Mouse (Mus musculus): ENCODE measurements at regions not wholly inside any gene's neighbourhood (a gene's known extent, or its start where the extent isn't known, plus 50 kb on each side); places are given as distances from the start of the nearest gene placed in this dataset.
A peak's percentile ranks its signal among the peaks of the same experiment; 100 is the strongest.

DNA sequence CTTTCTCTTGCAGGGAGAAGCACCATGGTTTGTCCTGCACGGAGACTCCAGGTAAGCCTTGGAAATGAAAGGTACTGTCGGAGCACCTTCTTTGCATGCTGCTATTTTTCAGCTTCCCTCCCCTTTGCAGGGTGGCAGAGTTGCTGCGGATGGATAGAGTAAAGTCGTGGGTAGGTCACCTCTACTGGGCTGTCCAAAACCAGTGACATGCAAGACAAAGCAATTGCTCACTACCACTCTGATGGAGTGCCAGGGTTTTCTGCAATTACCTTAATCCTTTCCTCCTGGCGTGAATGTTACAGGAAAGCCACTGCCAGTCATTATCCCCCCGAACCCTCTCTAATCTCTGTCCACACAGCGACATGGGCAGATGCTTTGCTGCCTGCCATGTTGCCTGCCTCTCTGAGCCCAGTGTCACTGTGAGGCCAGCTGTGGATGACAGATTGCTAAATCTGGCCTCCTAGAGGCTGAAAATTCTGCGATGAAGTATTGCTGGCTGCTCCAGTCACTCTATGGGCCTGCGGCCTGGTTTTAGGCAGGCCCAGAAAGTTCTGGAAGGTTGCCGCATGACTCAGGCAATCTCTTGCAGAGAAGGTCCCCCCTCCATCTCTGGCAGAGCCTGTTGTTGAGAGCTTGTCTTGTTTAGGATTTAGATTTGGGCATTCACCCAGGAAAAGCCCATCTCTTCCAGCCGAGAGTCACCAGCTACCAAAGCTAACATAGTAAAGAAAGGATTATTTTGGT lies 54.1 kb upstream of the Sod3 start:
- DNase-seq: no peak

- DNase-seq: no peak
Measured at GRCm38 (mm10) chr5:52296303-52296702, 67.3 kb upstream of the Sod3 start.

GRCm38 (mm10) chr5:52294466-52294865 lies 69.1 kb upstream of the Sod3 start:
- no peak for DNase-seq

DNA sequence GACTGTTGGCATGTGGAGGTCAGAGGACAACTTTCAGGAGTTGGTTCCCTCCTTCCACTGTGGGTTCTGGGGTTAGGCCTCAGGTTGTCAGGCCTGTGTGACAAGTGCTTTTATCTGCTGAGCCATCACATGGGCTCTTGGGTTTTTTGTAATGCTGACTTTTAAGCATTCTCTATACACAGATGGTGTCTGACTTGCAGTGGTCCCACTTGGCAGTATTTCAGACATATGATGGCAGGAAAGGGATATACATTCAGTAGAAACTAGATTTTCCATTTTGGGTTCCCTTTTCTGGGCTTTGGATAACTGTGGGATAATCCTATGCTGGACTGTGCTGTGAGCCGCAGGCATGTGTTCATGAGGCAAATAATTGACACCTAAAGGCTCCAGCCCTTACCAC lies 75.3 kb upstream of the Sod3 start:
- no peak for DNase-seq

DNA sequence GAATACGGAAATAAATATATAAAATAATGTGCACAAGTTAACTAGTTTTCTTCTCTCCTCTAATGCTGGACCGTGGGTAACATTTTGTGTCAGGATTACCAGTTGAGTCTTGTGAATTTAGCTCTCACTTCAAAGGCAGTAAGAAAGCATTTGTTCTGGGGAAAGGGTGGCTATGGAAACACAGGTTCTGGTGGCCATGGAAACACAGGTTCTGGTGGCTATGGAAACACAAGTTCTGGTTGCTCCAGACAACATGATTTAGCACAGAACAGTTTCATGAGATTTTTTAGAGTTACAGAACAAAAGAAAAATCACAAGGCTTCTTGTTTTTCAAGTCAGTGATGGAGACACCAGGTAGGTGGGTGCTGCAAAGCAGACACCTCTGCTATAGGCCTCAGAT lies 82.7 kb upstream of the Sod3 start:
- no peak for DNase-seq

GRCm38 (mm10) chr5:52278111-52278510 lies 85.5 kb upstream of the Sod3 start:
- DNase-seq: no peak

DNA sequence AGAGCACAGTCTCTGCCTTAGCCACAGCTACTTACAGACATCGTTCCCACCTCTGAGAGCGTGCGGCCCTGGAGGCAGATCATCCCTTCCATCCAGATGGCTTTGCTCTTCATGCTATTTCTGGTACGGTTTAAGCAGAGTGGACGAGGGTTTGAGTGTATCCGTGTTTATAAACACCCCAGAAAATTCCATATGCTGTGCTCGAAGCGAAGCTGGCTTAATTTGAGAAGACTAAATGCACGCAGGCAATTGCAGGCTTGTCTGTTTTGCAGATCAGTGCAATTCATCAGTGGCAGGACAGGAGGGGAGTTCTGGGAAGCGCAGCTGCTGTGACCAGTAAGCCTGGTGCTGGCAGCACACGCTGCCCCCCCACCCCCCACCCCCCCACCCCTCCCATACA lies 72.9 kb upstream of the Dhx15 start:
- no peak for DNase-seq

- no peak for DNase-seq
Measured at GRCm38 (mm10) chr5:52258075-52258474, 67.8 kb upstream of the Dhx15 start.

- no peak for DNase-seq
Measured at GRCm38 (mm10) chr5:52254602-52255071, 64.3 kb upstream of the Dhx15 start.

DNA sequence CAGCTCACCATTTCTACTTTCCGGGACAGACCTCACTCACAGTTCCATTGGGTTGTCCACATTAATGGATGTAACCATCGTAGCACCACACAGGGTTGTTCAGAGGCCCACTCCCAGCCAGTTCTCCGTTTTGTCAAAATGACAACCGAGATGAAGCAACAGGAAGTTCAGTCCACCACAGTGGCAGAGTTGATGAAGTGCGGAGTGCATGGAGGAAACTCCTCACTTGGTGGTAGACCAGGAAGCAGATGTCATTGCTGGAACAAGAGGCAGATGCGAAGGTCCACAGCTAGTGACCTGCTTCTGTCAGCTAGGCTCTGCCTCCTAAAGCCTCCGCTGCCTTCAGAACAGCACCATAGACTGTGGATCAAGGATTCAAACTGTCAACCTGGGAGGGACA lies 59.5 kb upstream of the Dhx15 start:
- DNase-seq: no peak

DNA sequence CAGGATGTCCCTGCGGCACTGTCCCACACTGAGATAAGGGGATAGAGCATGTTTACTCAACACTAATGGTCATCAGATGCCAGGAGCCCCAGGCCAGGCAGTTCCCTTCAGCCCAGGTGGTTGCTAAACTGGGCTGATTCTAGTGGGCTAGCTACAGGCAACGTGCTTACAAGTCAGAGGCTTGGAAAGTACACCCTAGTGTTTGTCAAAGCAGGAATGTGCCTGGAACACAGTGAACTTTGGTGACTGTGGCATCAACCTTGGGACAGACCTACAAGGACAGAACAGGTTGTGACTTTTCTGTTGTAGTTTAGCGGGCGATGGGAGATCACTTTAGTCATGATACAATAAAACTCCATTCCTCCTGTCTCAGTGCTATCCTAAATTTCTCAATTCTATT lies 53.6 kb upstream of the Dhx15 start:
- no peak for DNase-seq

DNA sequence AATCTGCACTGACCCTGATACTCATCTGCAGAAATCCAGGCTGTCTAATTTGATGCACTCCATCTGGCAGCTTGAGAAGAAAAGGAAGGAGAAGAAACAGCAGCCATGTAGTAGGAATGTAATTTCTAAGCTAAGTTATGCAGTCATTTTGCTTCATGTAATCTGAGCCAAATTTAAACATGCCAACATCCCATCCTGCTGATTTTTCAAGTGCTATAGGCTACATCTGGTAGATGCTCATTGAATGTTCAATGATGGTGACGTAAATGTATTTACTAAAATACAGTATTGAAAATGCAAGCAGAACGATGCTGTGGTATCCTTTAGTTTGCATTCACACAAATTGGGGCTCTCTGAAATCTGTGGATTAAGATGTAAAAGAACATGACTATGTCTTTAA lies 52.1 kb upstream of the Dhx15 start:
- DNase-seq: no peak

DNA sequence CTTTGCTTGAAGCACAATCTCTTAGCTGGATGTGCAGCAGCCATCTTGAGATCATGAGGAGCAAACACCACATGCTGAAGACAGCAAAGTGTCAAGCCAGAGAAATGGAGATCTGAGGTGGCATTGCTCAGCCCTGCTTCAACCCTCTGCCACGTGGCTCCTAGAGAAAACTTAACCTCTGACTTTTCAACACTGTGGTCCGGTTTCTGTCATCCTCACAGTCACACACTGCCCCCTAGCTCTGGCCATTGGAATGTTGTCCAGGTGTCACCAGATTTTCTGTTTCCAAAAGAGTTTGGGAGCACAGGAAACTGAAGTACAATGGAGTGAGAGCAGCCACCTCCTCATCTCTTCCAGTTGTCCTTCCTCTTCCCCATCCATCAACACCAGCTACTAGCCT lies 50.2 kb upstream of the Dhx15 start:
- DNase-seq: peak; percentile 7

All from thymus, postnatal 14 days (tissue).